Comparison of ENCODE assay signal across 1 mouse cellular context in the genomic region with DNA sequence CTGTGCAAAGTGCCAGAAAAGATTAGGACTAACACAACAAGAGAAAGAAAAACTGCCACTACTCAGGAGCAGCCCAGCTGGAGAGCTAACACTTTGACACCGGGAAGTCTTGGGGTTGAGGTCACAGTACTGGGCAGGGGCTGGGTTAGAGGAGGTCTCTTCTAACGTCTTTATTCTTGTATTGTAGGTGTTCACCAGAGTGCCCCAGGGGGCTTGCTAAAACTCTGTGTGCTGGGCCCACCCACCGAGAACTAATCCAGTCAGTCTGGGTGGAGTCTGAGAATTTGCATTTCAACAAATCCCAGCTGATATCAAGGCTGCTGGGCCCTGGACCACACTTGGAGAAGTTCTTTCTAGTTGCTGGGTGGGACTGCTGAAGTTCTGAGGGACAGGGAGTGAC.
TF ChIP-seq lines count a peak whose summit lies in the region.

No protein-coding gene starts in this region.

TF ChIP-seq in ES-E14, 5 proteins besides CTCF, POLR2A, EP300 and RAD21 (continued from another document):
- TF ChIP-seq CHD2 (IDR thresholded peaks at IDR 0.05; ENCODE audit: low read depth, low read length) (no peak), ZC3H11A (IDR thresholded peaks at IDR 0.05; ENCODE audit: borderline replicate concordance, low read depth, low read length) (no peak)
